In the genomic region with DNA sequence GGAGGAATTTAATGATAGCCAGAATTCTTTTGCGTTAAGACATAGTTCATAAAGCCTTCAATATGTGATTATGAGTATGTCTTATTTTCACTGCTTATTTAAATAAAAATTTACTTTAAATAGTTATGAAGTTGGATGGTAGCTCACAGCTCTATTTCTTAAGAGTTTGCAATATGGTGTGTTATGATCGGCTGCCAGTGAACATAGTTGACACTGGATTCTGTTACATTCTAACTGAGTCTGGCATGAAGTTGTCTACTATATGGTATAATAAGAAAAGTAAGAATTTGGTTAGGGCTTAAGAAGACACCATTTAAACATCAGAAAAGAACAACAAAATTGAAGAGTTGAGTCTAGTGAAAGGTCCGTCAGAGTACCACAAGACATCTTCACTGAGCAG, we compare ENCODE assay signal across 27 mouse cellular contexts.
DNase-seq lines count a peak whose midpoint lies in the region; ATAC-seq lines count a peak whose summit lies in the region.
"Had no signal": no experiment of that assay in that cellular context is flagged by ENCODE, and none has a peak within 500 bp of the region (broad histone marks: within the 10 kb centered on the region; RNA-seq: fewer than 3 reads in every experiment).

No protein-coding gene starts in this region.

- no peaks in the 10 kb centered on the region for H3K4me1 ChIP-seq in forebrain, embryonic 16.5 days (replicated peaks; ENCODE audit: control insufficient read depth, insufficient read depth, low read length)
- H3K4me1 ChIP-seq in forebrain, embryonic 15.5 days, result peaks cover 6% of the 10 kb centered on the region
- H3K4me1 ChIP-seq in midbrain, embryonic 10.5 days, result peaks cover 7% of the 10 kb centered on the region
- H3K4me1 ChIP-seq: embryonic facial prominence, embryonic 10.5 days; embryonic facial prominence, embryonic 12.5 days had no signal

- H3K27me3 ChIP-seq in forebrain, embryonic 16.5 days (replicated peaks; ENCODE audit: control insufficient read depth, insufficient read depth, low read length), result no peaks in the 10 kb centered on the region
- no peaks in the 10 kb centered on the region for H3K27me3 ChIP-seq in forebrain, embryonic 15.5 days
- H3K27me3 ChIP-seq in midbrain, embryonic 10.5 days (ENCODE audit: low read depth, poor library complexity, severe bottlenecking), result no peaks in the 10 kb centered on the region
- H3K27me3 ChIP-seq: CH12.LX; embryonic facial prominence, embryonic 12.5 days; forebrain, embryonic 12.5 days; Patski had no signal

- no peak overlapping the region for H3K27ac ChIP-seq in forebrain, embryonic 16.5 days (ENCODE audit: low read length)
- no peak overlapping the region for H3K27ac ChIP-seq in forebrain, embryonic 15.5 days (replicated peaks)
- no peak overlapping the region for H3K27ac ChIP-seq in midbrain, embryonic 10.5 days (replicated peaks)
- H3K27ac ChIP-seq: embryonic facial prominence, embryonic 10.5 days; embryonic facial prominence, embryonic 12.5 days; forebrain, embryonic 12.5 days had no signal

- no peak overlapping the region for H3K4me3 ChIP-seq in forebrain, embryonic 16.5 days (replicated peaks; ENCODE audit: low read length)
- no peak overlapping the region for H3K4me3 ChIP-seq in forebrain, embryonic 15.5 days
- H3K4me3 ChIP-seq in midbrain, embryonic 10.5 days, result no peak overlapping the region
- H3K4me3 ChIP-seq: embryonic facial prominence, embryonic 10.5 days; embryonic facial prominence, embryonic 12.5 days; forebrain, embryonic 12.5 days had no signal

- WGBS in forebrain, embryonic 16.5 days, result 80% methylated on average over 3 of the region's 3 CpGs
- 85% methylated on average over 3 of the region's 3 CpGs for WGBS in forebrain, embryonic 15.5 days
- WGBS in midbrain, embryonic 10.5 days, result 91% methylated on average over 3 of the region's 3 CpGs

- no peaks in the 10 kb centered on the region for H3K36me3 ChIP-seq in forebrain, embryonic 16.5 days (ENCODE audit: control insufficient read depth, insufficient read depth)
- no peaks in the 10 kb centered on the region for H3K36me3 ChIP-seq in forebrain, embryonic 15.5 days
- H3K36me3 ChIP-seq in midbrain, embryonic 10.5 days, result no peaks in the 10 kb centered on the region
- H3K36me3 ChIP-seq: embryonic facial prominence, embryonic 10.5 days; embryonic facial prominence, embryonic 12.5 days; forebrain, embryonic 12.5 days; G1E had no signal

- no peak overlapping the region for H3K9ac ChIP-seq in forebrain, embryonic 16.5 days (replicated peaks; ENCODE audit: low read depth, low read length)
- H3K9ac ChIP-seq in forebrain, embryonic 15.5 days (replicated peaks), result no peak overlapping the region
- H3K9ac ChIP-seq: embryonic facial prominence, embryonic 12.5 days; forebrain, embryonic 12.5 days had no signal

- no peaks in the 10 kb centered on the region for H3K9me3 ChIP-seq in forebrain, embryonic 16.5 days (ENCODE audit: control insufficient read depth, low read length)
- H3K9me3 ChIP-seq in forebrain, embryonic 15.5 days, result no peaks in the 10 kb centered on the region
- no peaks in the 10 kb centered on the region for H3K9me3 ChIP-seq in midbrain, embryonic 10.5 days (replicated peaks)
- H3K9me3 ChIP-seq: embryonic facial prominence, embryonic 10.5 days; embryonic facial prominence, embryonic 12.5 days; forebrain, embryonic 12.5 days had no signal

- no peak for DNase-seq in frontal cortex, postnatal 25 days (ENCODE audit: low spot score in 2 of 2)
- peak; percentile 37 for DNase-seq in brain, adult 2 months (ENCODE audit: low read depth, low spot score)
- DNase-seq in brain, embryonic 18.5 days (ENCODE audit: low read depth, low spot score), result peak; percentile 34
- no peak for DNase-seq in embryo, embryonic 10.5 days (ENCODE audit: low spot score)
- no peak for DNase-seq in midbrain, embryonic 10.5 days (ENCODE audit: low spot score)
- DNase-seq: adrenal gland, adult 8-10 months; adrenal gland, postnatal 14 days; adrenal gland, postnatal 36 days; B cell, adult 2 months; cerebellum, adult 11 months; cerebellum, adult 18-20 months; cerebellum, adult 8-10 months; cerebellum, adult 9-11 months; cerebellum, postnatal 14 days; cerebellum, postnatal 36 days had no signal

- no peak overlapping the region for H3K4me2 ChIP-seq in forebrain, embryonic 16.5 days (ENCODE audit: low read length)
- no peak overlapping the region for H3K4me2 ChIP-seq in forebrain, embryonic 15.5 days (replicated peaks)
- H3K4me2 ChIP-seq: embryonic facial prominence, embryonic 12.5 days; forebrain, embryonic 12.5 days had no signal

- ATAC-seq in forebrain, embryonic 16.5 days, result peak; percentile 69
- ATAC-seq in forebrain, embryonic 15.5 days (replicated peaks), result no peak
- ATAC-seq in frontal cortex, adult (ENCODE audit: low TSS enrichment), result peak; percentile 62; the same call in 1 of the 2 replicates
- ATAC-seq: activated CD4-positive, CD25-positive, alpha-beta regulatory T cell, adult 4 months; CD4-positive, CD25-positive, alpha-beta regulatory T cell, adult 4 months; forebrain, embryonic 14.5 days; Patski had no signal

Comparison
In these comparisons a context has a peak if more than half of its experiments do, and no peak if none do; other contexts are left out.
1. DNase-seq: peak in brain, adult 2 months (single experiment) and brain, embryonic 18.5 days (single experiment); none in frontal cortex, postnatal 25 days (0 of 2), embryo, embryonic 10.5 days (single experiment) and midbrain, embryonic 10.5 days (single experiment).